Mouse (Mus musculus) yolk sac, embryonic 10.5 days (tissue): Measurements from ENCODE around the gene Slc7a11.
A peak's percentile ranks its signal among the peaks of the same experiment; 100 is the strongest.

ENCODE experiments used
- DNase-seq: peaks from one replicate; pipeline ENCODE4 v3.0.0-alpha.2; 2017; ENCODE audit warnings: low spot score

Slc7a11 gene

DNA sequence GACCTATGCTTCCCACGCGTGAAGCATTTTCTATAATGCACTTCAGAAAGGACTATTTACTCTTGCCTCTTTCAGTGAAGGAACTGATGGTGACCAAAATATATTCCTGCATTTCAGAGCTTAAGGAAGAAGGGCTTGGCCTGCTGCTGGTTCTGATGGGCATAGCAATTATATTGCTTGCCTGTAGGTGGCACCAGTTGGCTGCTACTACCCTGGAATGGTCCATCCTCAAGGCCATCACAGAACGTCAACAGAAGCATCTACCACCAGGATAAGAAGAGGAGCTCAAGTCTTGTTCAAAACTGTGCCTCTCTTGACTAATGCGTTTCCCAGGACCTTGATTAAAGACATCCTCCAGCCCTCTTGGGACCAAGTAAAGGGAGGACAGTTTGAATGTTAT, 139.3 kb downstream of the Slc7a11 start:
- no peak for DNase-seq

DNA sequence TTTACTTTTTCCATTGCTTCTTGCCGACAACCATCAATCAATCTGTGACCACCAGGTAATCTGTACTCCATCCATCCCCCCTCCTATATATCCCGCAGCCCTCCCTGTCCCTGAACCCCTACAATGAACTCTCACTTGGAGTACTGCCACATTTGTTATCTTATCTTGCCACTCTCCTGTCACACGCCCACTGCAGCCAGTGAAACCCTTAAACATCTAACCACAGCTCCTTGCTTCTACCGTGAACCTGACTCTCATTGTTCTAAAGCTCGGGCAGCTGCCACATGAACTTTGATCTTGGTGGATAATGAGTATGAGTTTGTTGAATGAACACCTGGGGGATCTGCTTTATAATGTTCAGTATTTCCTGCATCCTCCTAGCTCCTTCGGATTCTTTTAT, 140.8 kb downstream of the Slc7a11 start:
- DNase-seq: no peak

DNA sequence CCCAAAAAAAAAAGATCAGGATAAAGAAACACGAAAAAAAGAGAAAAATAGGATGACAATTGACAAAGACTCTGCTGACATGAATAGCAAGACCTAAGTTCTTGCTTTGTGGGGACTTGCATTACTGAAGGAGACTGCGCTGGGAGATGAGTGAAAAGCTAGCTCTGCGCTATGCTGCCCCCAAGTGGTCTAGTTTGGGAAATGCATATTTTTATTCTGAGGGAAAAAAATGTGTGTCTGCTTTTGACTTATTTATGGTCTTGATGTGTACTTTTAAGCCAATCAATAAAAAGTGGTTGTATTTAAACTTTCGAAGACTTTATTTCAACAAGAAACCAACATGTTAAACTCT, 142.5 kb downstream of the Slc7a11 start:
- DNase-seq: peak; percentile 20

DNA sequence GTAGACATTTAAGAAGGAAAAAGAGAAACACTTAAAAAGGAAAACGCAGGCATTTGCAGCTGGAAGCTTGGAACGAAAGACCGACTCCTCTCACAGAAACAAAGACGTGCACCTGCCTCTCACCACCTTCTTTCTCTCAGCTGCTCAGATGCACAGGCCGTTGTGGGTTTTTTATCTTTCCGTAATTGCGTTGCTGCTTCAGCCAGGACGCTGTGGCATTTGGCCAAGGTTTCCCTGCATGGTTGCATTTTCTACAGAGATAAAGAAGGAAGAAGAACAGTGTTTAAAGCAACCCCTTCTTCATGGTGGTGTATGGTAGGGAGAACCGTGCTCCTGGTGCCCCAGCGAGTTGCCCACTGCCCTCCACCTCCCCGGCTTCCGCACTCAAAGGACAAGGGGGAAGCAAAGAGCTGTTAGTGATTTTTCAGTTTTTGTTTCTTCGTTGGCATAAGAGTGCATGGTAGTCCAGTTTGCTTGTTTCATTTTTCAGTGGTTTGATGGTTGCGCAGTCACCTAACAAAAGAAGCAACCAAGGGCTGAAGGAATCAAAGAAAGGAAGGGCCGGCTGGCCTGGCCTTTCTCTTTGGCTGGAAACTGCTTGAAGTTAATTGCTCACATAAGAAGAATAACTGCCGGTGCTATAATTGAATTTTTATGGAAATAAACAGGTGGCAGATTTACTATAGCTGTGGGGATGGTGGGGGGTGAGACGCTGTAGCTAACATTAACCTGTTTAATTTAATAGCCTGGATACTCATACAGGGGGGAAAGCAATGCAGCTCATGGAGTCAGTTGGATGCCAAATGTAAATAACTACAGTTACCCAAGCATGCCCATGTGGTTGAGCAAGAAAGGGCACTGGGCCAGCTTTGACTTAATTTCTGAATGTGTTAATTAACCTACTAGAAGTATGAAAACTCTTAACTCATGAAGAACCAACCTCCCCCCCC, 143.1 kb downstream of the Slc7a11 start:
- DNase-seq: no peak

DNA sequence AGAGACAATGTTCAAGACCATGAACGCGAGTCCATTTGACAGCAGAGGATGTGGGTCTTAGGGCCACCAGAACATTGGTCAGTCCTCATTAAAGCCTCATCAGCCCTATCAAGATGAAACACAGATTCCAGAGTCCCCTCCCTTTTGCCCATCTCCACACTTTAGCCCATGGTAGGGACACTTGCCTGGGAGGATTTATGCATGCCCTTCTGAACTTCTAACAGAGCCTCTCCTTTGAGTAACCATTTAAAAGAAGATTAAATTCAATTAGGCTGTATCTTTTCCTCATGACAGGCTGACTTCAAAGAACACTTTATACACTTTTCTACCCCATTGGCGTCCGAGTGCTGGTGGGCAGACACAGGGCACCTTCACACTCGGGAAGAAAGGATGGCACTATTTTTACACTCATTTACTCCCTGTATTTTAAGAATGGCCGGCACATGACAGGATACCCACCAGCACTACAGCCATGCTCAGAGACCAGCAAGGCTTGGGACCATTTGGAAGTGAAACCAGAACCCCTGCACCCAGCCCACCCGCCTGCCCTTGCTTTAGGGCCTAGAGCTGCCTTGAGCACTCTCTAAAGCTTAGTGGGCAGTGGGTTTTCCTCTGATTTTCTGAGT, 144.9 kb downstream of the Slc7a11 start:
- DNase-seq: no peak

DNA sequence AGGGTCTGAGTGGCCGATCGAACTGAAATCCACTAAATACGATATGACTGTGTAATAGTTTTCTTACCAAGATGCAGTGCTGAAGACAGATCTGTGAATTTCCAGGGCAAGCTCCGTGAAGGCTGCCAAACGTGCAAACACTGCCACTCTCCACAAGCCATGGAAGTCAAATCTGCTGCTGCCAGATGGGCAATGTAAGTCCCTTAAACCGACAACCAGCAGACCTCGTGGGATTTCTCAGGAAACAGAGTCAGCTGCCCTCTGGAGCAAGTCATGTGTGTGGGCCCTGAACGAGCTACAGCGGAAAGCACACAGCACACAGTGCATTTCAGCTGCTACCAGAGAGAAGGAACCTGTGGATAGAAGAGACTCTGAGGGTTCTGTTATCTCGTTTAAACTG, 146.5 kb downstream of the Slc7a11 start:
- DNase-seq: no peak

DNA sequence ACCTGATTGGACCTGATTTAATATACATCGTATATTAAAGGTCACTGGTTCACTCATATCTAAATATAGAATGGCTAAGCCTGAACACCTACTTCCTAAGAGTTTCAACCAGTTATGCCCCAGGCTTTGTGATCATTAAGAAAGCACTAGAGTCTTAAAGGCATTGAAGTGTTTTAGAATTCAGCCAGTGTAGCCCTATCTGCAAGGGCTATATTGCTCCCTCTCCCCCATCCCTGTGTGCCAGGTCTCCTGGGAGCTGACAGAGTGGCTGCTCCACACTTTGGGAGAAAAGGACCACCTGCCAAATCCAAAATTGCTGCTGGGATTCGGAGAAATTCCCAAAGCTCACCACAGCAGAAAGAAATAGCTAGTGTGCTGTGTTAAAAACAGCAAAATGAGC, 168.4 kb downstream of the Slc7a11 start:
- no peak for DNase-seq

DNA sequence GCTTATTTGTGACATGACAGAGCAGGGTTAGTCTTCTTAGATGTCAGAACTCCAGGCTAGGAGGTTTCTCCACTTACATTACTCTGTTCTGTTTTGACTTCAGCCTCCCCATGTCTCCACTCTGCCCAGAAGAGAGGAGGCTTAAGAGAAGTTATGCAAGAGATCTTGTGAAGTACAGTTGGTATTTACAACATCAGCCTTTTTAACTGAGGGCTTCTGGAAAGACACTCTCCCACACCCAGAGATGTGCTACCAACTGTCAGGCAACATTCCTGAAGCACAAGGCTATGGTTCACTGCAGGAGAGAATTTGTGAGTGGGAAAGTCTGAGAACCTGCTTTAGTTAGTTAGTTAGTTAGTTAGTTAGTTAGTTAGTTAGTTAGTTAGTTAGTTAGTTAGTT, 171.2 kb downstream of the Slc7a11 start:
- DNase-seq: no peak

DNA sequence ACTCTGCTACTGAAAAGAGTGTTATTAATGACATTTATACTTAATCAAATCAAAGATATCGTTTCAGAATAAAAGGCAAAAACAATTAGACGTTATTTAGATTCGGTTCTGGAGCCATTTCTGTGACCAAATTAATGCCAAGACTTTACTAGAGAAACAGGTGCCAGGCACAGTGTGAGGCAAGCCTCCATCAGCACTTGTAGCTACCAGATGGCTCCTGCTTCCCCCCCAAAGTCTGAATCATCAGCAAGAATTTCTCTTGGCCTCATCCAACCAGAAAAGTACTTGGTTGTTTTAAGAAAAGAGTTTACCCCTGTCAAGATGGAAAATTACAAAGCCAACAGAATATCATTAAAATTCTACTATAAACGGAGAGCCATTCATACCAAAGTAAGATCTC, 173.7 kb downstream of the Slc7a11 start:
- DNase-seq: no peak

DNA sequence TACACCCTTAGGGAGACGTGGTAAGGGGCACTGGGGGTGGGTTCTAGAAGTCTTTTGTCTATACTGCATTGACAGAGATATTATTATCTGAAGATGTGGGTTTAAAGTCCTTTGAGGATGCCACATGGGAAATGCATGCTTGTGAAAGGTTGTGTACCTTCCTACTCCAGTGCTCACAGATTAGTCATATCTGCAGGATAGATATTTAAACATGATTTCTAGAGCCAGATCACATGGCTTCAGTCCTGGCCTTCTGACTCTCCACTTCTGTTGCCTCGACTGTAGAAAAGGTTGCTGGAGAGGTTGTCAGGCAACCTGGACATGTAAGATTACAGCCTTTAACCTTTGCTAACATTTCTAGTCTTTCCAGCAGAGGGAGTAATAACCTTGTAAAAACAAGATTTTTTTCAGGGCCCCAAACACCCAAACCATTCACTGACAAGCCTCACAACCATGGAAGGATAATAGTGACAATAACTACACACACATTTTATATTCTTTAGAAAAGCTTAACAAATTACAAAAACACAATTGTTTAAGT, 180.8 kb downstream of the Slc7a11 start:
- no peak for DNase-seq

DNA sequence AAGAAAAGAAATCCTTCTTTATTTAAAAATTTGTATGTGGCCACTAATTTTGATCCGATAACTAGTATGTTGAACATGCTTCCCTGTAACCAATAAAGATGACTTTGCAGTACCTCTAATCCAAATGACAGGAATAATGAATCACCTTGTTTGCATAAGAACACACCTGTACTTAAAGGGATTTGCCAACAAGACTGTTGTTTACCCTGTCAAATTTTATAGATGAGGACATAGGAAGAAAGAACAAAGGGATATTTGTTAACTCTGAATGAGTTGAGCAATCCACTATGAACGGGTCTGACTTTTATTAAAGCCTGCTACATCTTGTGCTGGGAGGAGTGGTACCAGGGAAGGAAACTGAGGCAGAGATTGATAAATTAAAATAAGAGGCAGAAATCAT, 181.3 kb downstream of the Slc7a11 start:
- DNase-seq: no peak

DNA sequence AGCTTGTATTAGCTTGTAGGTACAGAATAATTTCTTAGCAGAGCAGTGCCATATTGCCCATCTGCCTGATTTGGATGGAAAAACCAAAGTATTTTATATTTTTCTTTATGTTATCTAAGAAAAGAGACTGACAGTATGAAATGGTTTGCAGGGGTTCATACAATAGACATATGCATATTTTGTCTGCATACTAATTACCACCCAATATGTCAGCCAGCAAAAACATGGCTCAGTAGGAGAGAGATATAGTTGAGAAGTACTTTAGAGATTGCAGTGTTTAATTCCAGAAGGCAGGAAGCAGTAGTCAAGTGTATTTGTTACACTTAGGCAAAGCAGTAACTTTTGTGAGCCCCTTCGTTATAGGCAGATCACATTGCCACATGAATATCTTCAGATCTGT, 182.7 kb downstream of the Slc7a11 start:
- no peak for DNase-seq

DNA sequence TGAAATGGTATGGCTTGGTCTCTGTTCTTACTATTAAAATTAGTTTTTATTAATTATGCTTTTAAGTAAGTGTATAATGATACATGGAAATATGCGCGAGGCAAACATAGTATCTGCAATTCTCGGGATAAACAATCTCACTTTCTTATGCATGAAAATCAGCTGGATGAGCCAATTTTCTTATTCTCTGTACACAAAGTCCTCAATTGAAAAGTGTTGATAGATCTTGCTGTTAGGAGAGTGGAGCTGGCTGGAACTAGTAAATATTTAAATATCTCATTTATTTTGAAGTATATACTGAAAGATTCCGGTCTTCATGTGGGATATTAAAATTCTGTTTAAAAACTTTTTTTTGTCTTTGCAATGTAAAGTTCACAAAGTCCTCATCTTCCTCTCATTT, 184.6 kb downstream of the Slc7a11 start:
- no peak for DNase-seq

DNA sequence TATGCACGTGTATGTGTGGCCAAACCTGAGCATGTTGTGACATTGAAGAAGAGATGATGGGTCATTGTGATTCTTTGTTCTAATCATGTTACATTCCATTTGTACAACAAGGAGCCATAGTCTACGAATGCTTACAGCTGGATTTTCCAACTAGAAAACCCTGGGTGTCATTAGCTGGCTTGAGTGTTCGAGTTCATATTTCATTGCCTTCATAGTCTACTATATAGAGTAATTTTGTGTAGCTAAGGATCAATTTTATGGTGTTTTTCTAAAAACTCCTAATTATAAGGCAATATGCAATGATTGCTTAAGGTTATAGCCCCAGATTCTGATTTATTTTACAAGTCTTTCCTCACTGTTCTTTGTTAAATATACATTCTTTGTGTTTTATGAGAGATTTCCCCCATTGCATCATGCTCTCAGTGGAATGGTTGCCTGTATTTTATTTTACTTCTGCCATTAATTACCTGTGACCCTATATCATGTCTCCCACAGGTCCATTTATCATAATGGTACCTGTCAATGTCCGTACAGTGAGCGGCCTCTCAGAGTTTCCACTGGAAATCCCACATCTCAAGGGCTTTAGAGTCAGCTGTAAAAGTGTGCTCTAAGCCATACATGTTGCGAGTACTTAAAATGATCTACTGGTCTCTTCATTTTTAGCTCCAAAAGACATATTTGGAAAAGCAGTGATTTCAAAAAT, 193.7 kb downstream of the Slc7a11 start:
- no peak for DNase-seq

DNA sequence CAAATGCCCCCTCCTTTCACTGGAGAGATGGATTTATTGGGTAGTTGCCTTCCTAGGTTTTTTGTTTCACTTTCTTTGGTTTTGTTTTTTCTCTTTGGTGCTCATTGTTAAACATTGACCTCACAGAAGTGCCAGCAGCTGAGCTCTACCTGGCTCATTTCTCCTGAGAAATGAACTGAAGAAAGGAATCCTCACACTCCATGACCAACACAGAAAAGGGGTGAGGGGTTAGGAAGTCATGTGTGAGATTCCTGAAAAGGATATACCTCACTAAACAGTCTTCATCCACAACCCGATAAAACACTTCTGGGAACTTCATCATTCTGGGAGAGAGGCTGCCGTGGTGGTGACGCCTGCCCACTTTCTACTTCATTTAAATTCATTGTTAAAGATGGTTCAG, 207.4 kb downstream of the Slc7a11 start:
- no peak for DNase-seq

DNA sequence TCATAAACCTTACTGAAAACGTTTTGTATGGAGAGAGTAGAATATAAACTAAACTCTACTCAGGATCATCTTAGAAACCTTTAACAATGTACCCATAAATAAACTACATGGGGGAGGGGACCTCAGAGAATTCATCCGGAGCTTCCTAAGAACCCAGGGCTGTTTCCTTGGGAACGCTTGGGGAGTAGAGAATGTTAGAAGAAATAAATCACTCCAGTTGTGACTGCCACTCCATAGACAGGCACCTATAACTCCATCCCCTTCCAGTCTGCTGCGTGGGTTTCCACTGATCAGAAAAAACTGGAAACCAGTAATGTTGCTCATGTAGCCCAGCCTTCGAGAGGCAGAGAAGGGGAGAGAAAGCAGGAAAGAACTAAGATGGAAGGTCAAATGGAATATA, 210.3 kb downstream of the Slc7a11 start:
- DNase-seq: no peak

DNA sequence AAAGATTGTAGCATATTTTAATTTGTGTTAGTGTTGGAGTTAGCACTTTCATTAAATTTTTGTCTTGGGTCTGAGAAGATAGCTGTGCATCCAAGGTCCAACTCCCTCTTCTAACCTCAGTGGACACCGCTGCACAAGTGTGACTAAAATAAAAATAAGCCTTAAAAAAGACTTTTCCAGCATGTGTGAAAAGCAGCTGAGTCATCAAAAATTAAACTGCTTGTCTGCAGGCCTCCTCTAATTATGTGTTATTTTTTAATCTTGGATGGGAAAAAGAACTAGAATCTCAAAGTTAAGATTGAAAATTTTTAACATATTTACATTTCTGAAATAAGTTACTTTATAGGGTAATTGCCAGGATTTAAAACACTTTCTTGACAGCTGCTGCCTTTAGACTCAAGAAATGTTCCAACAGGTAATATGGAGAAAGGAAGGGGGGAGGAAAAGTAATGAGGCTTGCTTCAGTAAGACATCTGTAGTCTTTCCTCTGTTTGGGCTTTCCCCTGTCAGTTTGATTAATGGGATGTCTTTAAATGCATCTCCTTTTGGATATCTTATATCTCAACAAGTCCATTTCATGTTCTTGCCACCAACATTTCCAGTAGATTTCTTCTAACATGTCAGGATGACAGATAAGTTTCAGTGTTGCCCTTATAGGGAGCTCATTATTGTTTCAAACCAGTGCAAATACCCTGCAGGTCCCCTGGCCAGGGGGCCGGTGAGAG, 218.9 kb downstream of the Slc7a11 start:
- DNase-seq: no peak

DNA sequence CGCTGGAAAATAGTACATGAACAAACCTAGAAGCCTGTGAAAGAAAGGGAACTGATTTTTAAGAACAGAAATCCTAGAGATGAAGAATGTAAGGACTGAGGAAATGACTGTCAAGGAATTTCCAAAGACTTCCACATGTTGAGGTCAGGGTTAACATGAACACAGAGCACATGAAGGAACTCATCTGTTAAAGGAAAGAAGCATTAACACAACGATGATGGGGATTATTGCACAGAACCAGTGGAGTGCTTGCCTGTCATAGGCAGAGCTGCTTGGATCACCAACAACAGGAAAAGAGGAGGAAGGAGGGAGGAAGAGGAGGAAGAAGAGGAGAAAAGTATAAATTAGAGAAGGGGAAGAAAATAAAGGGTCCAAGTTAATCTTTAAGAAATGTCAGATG, 223.0 kb downstream of the Slc7a11 start:
- DNase-seq: no peak

DNA sequence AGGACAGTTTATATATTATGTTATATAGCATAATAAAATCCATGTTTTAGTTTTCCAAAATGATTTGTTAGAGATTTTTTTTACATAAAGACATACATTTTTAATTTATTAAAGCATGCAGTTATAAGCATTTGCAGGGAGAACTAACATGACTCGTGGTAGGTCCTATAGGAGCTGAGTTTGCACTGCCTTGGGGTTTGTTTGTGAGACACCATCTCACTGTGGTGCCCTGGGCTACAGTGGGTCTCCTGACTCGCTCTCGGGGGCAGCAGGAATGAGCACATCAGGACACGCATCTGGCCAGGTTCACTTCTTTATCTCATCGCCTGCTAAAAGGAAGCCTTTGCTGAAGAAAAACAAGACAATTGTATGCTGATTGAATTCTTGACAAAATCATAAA, 257.0 kb downstream of the Slc7a11 start:
- DNase-seq: no peak

DNA sequence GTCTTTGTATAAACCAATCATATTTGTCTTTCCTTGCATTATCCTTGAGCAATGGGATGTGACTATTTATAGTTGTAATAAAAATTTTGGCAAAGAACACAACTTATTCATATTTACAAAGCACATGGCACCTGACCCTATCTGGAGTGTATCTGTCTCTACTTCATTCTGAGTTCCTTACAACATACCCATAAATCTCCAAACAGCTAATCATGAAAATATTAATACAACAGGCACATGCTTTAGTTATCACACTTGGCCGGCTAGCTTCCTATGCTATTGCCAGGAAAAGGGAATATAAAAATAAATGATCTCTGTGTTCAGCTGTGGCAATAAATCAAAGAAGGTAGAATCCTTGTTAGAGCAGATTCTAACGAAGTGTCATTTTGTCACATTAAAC, 257.5 kb downstream of the Slc7a11 start:
- DNase-seq: no peak

DNA sequence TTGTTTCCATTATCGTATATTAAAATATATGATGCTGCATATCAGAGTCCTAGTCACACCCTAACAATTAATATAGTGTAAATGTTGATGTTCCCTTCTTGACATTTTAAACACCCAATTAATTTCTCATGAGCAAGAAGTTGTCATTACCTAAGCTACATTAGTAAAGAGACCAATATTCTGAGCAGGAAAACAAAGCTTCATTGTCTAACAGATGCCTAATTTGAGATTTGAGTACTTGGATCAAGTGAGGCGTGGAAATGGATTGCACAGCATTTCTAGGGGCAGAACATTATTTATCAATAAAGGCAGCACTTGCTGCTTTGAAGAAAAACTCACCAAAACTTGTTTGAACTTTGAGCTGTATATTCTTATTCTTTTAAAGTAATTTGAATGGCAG, 282.7 kb downstream of the Slc7a11 start:
- no peak for DNase-seq

DNA sequence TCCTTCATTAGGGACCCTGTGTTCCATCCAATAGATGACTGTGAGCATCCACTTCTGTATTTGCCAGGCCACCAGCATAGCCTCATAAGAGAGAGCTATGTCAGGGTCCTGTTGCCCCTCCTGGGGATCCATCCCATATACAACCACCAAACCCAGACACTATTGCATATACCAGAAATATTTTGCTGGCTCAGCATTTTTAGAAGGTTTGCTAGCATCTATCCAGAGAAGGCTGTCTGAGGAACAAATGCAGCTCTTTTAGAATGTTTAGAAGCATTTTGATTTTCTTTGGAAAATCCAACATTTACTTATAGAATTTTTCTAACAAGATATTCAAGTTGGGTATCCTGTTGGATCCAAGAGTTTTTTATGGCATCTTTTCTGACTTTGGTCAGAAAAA, 299.3 kb downstream of the Slc7a11 start:
- DNase-seq: no peak
